Mouse (Mus musculus): ENCODE data around the gene Tlr8.

GRCm38 (mm10) chrX:167209828-167210227, 54.3 kb downstream of the Tlr8 start:
- TF ChIP-seq ZNF384 (IDR thresholded peaks at IDR 0.05; ENCODE audit: low read depth, low read length) (no peak), MAFK (IDR thresholded peaks at IDR 0.05; ENCODE audit: insufficient read depth, low read depth, low read length) (no peak), ZC3H11A (IDR thresholded peaks at IDR 0.05; ENCODE audit: borderline replicate concordance, low read depth, low read length) (no peak), HCFC1 (IDR thresholded peaks at IDR 0.05; ENCODE audit: borderline replicate concordance, insufficient read depth, low read length) (no peak)

Measured in ES-E14 (cell line).